Mouse (Mus musculus) kidney, adult 8-10 months (tissue): ENCODE results near the gene Olfr659.
A peak's percentile ranks its signal among the peaks of the same experiment; 100 is the strongest.

Experiments used
- DNase-seq, 2 experiments: peaks; one replicate each; pipeline ENCODE4 v3.0.0; 2022

Olfr659 gene

GRCm38 (mm10) chr7:104666453-104666852 lies at the start of gene Olfr659:
Olfr659 (plus strand) TSS chr7:104666753.
- no peak for DNase-seq

GRCm38 (mm10) chr7:104624494-104624893 lies 42.1 kb upstream of the Olfr659 start, which contains the start of gene Olfr657:
Olfr657 (plus strand) TSS chr7:104624794.
- DNase-seq: no peak

- DNase-seq: peak; percentile 9 to 38
These were observed 19.6 kb upstream of the Olfr659 start, which contains the start of gene Olfr658 for GRCm38 (mm10) chr7:104646841-104647482. Olfr658 (minus strand) TSS chr7:104647305.

GRCm38 (mm10) chr7:104686201-104686600 lies 19.6 kb downstream of the Olfr659 start, which contains the start of gene Olfr661:
Olfr661 (plus strand) TSS chr7:104686501.
- DNase-seq: no peak
